Mouse (Mus musculus) thymus, adult 2 months (tissue): ENCODE results near the gene Zc3hav1. TPM values are rescaled to one million over a fixed set of nuclear protein-coding genes. Genes with fewer than 3 reads are reported as not detected.

Experiments used
- DNase-seq: peaks from one replicate; pipeline ENCODE4 v3.0.0; 2021
- H3K27ac ChIP-seq: fragments of 200-500 bp; 2 replicates; pipeline ENCODE4 v1.5.1; 2012; ENCODE audit warnings: low read length, control low read depth; ENCODE audit not compliant: control insufficient read depth, insufficient read depth
- H3K27me3 ChIP-seq: fragments of 200-500 bp; 2 replicates; pipeline ENCODE4 v1.6.1; 2012; ENCODE audit warnings: mild to moderate bottlenecking, low read length, moderate library complexity, mixed read lengths; ENCODE audit not compliant: control insufficient read depth, insufficient read depth
- H3K36me3 ChIP-seq: fragments of 200-500 bp; 2 replicates; pipeline ENCODE4 v1.6.1; 2012; ENCODE audit warnings: mild to moderate bottlenecking, low read length, moderate library complexity; ENCODE audit not compliant: control insufficient read depth, insufficient read depth
- H3K4me1 ChIP-seq: fragments of 200-500 bp; replicated peaks from 2 replicates; pipeline ENCODE4 v1.6.1; 2012; ENCODE audit warnings: low read length; ENCODE audit not compliant: control insufficient read depth, insufficient read depth
- H3K4me3 ChIP-seq: fragments of 200-500 bp; 2 replicates; pipeline ENCODE4 v1.5.1; 2012; ENCODE audit warnings: mild to moderate bottlenecking, low read length, control low read depth, moderate library complexity; ENCODE audit not compliant: control insufficient read depth, insufficient read depth
- CTCF ChIP-seq: fragments of 200-500 bp; IDR thresholded peaks from 2 replicates; pipeline ENCODE4 v1.5.1; 2012; ENCODE audit warnings: mild to moderate bottlenecking, control low read depth, low read length, moderate library complexity, borderline replicate concordance; ENCODE audit not compliant: control insufficient read depth, poor library complexity, insufficient read depth; ENCODE audit errors: extremely low read depth
- POLR2A ChIP-seq: fragments of 200-500 bp; IDR thresholded peaks from 2 replicates; pipeline ENCODE4 v1.6.1; 2012; ENCODE audit warnings: mild to moderate bottlenecking, low read length, control low read depth, moderate library complexity; ENCODE audit not compliant: control insufficient read depth, poor library complexity, insufficient read depth; ENCODE audit errors: extremely low read depth
- WGBS: fragments of 180-500 bp; shearing (Covaris S2); methylation state at CpG from one replicate; pipeline ENCODE4 v1.1.7; 2018; 5-methylcytosine and 5-hydroxymethylcytosine counted together
- polyA plus RNA-seq: library from polyadenylated mRNA; depleted of rRNA; stranded (reverse); fragments of >200 nt; gene quantifications from 2 replicates; pipeline ENCODE4 v1.2.3, GENCODE M21; 2012

The Zc3hav1 gene
- polyA plus RNA-seq, 1 experiment, result 79.0 TPM

GRCm38 (mm10) chr6:38304981-38305380, 49.4 kb downstream of the Zc3hav1 start:
- TF ChIP-seq POLR2A (no peak), CTCF (no peak)
- H3K27ac ChIP-seq, result no peak overlapping the region
- H3K4me1 ChIP-seq, result peaks cover 5% of the 10 kb centered on the region
- DNase-seq, result peak; percentile 22
- 89% methylated on average over 3 of the region's 3 CpGs for WGBS
- H3K4me3 ChIP-seq, result no peak overlapping the region
- no peaks in the 10 kb centered on the region for H3K27me3 ChIP-seq
- H3K36me3 ChIP-seq, result peaks cover 53% of the 10 kb centered on the region

DNA sequence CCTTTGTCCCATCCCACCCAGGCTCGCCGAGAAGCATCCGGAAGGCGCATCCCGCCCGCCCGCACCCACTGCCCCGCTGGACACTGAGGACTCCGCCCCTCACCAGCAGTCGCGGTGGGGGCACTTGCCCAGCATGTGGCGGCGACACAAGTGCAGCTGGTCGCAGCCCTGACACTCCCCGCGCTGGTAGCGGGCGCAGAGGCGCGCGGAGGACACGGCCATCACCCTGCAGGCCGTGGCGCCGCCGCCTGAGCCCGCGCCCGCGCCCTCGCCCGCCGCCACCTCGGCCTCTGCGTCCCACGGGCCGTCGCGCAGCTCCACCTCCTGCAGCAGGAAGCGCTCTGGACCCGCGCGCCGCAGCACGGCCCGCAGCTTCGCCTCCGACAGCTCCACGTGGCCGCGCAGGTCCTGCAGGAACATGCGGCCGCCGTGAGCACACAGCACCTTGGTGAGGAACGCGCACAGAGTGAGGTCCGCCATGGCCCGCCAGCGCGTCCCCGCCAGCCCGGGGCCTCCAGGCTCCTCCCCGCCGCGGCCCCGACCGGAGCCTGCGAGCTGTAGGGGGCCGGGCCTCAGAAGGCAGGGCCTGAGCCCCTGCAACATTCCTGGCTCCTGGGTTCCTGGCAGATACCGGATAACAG, 55.5 kb downstream of the Zc3hav1 start, which contains the start of gene Zc3hav1l:
Zc3hav1l (minus strand) TSS at position 499 of the 641 bp plus-strand sequence.
- peak; percentile 59 for DNase-seq
- Histone ChIP-seq H3K4me1 (peaks cover 4% of the 10 kb centered on the region), H3K27ac (no peak within 1 kb of the TSS)

DNA sequence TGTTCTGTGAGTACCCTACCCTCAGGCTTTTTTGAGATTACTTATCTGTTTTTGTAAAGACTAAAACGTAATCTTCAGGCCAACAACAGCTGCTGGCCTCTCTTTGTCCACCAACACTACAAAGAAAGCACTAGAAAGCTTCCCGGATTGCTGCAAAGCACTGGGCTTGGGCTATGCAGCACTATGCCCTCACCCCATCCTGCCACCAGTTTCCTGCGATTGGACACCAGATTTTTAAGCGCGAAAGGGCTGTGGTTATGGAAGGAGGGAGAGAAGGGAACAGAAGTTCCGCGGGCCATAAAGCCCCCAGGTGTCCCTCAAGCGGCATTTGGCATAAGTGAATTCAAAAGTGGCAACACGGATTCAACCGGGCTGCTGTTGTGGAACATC, 56.2 kb downstream of the Zc3hav1 start:
- DNase-seq, result peak; percentile 16

More for the DNA sequence above, 55.5 kb downstream of the Zc3hav1 start, which contains the start of gene Zc3hav1l:
- no peak for TF ChIP-seq CTCF
- peak; percentile 36; the same call in 1 of the 2 replicates for TF ChIP-seq POLR2A
- Histone ChIP-seq H3K36me3 (no peaks in the 10 kb centered on the region), H3K27me3 (no peaks in the 10 kb centered on the region), H3K4me3 (peak within 1 kb of the TSS; percentile 59)
- WGBS, result under 1% methylated on average over 70 of the region's 70 CpGs

GRCm38 (mm10) chr6:38297580-38298245, 56.7 kb downstream of the Zc3hav1 start:
- no peaks in the 10 kb centered on the region for H3K27me3 ChIP-seq
- H3K27ac ChIP-seq, result no peak overlapping the region
- whole genome bisulfite sequencing, result 68% methylated on average over 12 of the region's 12 CpGs
- no peak for DNase-seq
- peaks cover 4% of the 10 kb centered on the region for H3K4me1 ChIP-seq
- peaks cover 2% of the 10 kb centered on the region; the same call in 1 of the 2 replicates for H3K36me3 ChIP-seq
- no peak for TF ChIP-seq POLR2A
- TF ChIP-seq CTCF, result no peak
- no peak overlapping the region for H3K4me3 ChIP-seq

More for the DNA sequence above, 56.2 kb downstream of the Zc3hav1 start:
- no peaks in the 10 kb centered on the region for H3K36me3 ChIP-seq
- WGBS, result 2% methylated on average over 10 of the region's 10 CpGs
- H3K27ac ChIP-seq, result no peak overlapping the region
- peak overlapping the region; percentile 59 for H3K4me3 ChIP-seq
- no peak for TF ChIP-seq POLR2A
- no peak for TF ChIP-seq CTCF
- peaks cover 4% of the 10 kb centered on the region for H3K4me1 ChIP-seq
- H3K27me3 ChIP-seq, result no peaks in the 10 kb centered on the region

DNA sequence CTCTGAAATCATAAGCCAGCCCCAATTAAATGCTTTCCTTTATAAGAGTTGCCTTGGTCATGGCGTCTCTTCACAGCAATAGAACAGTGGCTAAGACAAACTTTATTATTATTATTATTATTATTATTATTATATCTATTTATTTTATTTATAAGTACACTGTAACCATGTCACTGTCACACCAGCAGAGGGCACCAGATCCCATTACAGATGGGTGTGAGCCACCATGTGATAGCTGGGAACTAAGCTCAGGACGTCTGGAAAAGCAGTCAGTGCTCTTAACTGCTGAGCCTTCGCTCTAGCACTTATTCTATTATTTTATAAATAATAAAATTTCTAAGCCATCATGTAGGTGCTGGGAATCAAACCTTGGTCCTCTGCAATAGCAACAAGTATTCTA, 60.7 kb downstream of the Zc3hav1 start:
- Histone ChIP-seq H3K4me1 (peaks cover 4% of the 10 kb centered on the region), H3K27ac (no peak overlapping the region), H3K4me3 (no peak overlapping the region), H3K27me3 (no peaks in the 10 kb centered on the region), H3K36me3 (peaks cover 5% of the 10 kb centered on the region; the same call in 1 of the 2 replicates)
- WGBS, result 86% methylated on average over 3 of the region's 3 CpGs
- TF ChIP-seq POLR2A (no peak), CTCF (no peak)
- no peak for DNase-seq

DNA sequence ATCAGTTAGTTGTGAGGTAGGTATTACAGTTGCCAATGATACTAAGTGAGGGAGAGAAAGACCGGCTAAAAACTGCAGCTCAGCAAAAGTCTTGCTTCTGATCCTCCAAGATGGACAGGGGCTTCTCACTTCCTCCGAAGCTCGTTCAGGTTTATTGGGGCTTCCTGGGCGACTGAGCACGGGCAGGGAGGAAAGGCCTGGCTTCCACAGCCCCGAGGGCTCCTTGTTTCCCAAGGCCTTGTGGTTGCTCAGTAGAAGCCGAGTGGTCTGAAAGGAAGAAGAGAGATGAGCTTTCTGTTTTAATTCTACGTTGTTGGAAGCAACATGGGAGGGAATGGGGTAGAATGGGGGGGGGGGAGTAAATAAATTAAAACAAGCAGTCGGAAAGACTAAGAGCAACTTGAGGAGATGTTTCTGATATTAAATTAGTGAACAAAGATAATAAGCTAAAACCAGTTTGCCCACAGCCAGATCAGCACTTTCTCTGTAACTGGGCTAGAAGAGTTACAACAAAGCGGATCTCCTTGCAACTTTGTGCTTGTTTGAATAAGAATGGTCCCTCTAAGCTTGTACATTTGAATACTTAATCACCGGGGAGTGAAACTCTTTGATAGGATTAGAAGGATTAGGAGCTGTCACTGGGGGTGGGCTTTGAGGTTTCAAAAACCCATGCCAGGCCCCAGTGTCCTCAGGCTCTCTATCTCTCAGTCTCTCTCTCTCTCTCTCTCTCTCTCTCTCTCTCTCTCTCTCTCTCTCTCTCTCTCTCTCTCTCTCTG, 61.3 kb downstream of the Zc3hav1 start:
- 95% methylated on average over 11 of the region's 11 CpGs for WGBS
- Histone ChIP-seq H3K4me1 (no peaks in the 10 kb centered on the region), H3K27me3 (no peaks in the 10 kb centered on the region), H3K27ac (no peak overlapping the region), H3K36me3 (peaks cover 5% of the 10 kb centered on the region; the same call in 1 of the 2 replicates), H3K4me3 (no peak overlapping the region)
- TF ChIP-seq CTCF (no peak), POLR2A (no peak)
- no peak for DNase-seq

DNA sequence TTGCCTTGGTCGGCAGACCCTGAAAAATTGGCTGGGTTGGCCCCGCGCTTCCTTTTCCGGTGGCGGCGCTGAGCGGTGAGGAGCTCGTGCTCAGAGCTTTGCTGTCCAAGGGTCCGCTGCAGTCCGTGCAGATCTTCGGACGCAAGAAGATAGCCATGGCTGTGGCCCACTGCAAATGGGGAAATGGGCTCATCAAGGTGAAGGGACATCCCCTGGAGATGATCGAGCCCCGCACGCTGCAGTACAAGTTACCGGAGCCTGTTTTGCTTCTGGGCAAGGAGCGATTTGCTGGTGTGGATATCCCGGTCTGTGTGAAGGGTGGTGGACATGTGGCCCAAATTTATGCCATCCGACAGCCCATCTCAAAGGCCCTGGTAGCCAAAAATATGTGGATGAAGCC, 70.0 kb downstream of the Zc3hav1 start:
- H3K4me1 ChIP-seq, result no peaks in the 10 kb centered on the region
- no peak overlapping the region for H3K4me3 ChIP-seq
- WGBS, result 97% methylated on average over 19 of the region's 19 CpGs
- no peak for DNase-seq
- TF ChIP-seq POLR2A (no peak), CTCF (no peak)
- H3K27me3 ChIP-seq, result no peaks in the 10 kb centered on the region
- no peak overlapping the region for H3K27ac ChIP-seq
- H3K36me3 ChIP-seq, result no peaks in the 10 kb centered on the region
